Mouse (Mus musculus): ENCODE data around the gene Setd2.

GRCm38 (mm10) chr9:110638611-110639021, 106.2 kb downstream of the Setd2 start:
- no peak for TF ChIP-seq ZC3H11A (IDR thresholded peaks at IDR 0.05; ENCODE audit: borderline replicate concordance, low read depth, low read length)
- no peak for TF ChIP-seq HCFC1 (IDR thresholded peaks at IDR 0.05; ENCODE audit: borderline replicate concordance, insufficient read depth, low read length)
- TF ChIP-seq MAFK (IDR thresholded peaks at IDR 0.05; ENCODE audit: insufficient read depth, low read depth, low read length) = no peak
